Mouse (Mus musculus): Measurements from ENCODE around the gene Pex26.

The Pex26 gene

GRCm38 (mm10) chr6:121210149-121210925 is 26.9 kb downstream of the Pex26 start, which contains the start of gene Tuba8:
Gene Tuba8, plus strand, starts transcription at chr6:121210696.
- DNase-seq = peak; percentile 13 to 17

DNA sequence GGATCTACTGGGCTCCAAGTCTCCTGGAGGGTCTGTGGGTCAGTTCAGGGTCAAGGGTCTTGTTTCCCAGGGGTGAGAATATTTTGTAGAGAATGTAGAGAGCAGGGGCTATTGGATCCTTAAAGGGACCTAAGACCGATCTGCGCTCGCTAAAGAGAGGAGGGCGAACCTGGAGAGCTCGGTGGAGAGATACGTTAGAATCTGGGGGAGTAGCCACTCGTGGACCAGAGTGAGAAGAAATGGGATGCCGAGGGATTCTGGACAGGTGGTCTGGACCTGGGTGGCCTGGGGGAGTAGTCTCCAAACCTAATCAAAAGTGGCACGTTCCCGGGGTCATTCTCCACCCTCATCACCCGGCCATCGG is 27.4 kb downstream of the Pex26 start:
- no peak for DNase-seq

DNA sequence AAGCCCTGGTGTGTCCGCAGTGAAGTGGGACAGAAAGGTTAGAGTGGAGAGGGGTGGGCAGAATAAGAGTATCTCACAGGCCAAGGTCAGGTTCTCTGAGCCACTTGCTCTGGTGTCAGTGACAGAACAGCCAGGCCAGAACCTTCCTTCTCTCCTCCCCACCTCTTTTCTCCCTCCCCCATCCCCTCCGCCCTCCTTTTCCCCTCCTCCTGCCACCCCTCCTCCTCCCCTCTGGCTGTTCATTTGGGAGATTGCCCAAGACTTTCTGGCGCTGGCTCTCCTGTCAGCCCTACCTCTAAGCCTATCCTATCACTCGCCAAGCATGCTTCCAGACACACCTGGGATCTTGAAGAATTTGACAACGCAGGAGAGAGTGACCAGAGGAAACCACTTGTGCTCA is 28.3 kb downstream of the Pex26 start:
- no peak for DNase-seq

DNA sequence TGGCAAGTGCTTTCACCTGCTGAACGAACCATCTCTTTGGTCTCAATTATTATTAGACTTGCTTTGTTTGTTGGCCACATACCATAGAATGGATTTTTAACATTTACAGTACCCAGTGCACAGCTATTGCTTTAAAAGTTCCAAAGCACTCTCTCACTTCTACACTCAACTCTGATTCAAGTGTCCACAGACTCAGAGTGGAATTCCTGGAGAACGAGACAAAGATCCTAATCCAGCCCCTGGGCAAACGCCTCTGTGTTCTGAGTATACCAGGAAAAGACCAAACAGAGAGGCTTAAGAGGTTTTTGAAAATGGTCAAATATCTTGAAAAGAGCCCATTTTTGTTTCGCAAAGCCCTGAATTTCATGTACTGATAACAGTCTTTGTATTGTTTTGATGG is 29.5 kb downstream of the Pex26 start:
- DNase-seq = no peak

- no peak for DNase-seq
Observed at GRCm38 (mm10) chr6:121214221-121214620, 30.8 kb downstream of the Pex26 start.

DNA sequence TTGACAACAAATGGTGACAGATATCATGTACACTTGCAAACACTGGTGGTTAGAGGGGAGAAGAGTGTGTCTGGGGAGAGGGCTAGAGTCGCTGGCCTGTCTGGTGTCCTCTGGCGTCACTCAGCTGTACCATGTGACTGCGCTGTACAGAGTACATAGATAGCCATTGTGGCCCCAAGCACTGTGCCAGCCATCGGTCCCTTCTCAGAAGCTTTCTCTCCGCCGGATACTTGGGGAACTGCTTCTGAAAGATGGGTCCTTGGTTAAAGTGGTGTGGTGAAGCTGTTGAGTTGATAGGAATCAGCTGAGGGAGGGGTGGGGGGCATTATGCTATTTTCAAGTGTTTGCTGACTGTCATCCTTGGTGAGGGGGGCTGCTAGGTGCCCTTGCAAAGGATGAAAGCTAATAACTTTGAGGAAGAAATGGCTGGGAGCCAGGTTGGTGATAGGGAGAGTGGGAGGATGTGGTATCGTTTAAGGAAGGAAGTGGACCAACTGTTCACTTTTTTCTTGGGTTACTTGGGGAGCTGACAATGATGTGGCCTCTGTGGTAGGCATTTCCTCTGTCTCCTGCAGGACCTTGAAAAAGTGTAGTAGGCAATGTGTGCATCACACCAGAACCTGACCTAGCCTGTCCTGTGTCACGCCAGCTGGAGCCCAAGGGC is 31.3 kb downstream of the Pex26 start:
- no peak for DNase-seq

GRCm38 (mm10) chr6:121215336-121215735 is 31.9 kb downstream of the Pex26 start:
- DNase-seq = no peak

DNA sequence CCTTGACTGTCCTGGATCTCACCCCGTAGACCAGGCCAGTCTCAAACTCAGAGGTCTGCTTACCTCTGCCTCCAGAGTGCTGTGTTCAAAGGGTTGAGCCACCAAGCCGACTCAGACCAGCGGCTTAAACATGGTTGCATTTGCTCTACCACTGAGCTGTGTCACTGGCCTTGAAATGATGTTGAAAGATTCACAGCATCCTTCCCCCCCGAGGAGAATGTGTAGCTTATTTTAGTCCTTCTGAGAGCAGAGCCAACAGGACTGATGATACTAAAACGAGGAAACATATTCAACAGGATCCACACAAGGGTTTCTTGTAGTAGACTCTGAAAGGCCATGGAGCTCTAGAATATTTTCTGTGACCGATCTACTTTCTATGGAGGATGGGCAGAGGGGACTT is 32.4 kb downstream of the Pex26 start:
- no peak for DNase-seq

DNA sequence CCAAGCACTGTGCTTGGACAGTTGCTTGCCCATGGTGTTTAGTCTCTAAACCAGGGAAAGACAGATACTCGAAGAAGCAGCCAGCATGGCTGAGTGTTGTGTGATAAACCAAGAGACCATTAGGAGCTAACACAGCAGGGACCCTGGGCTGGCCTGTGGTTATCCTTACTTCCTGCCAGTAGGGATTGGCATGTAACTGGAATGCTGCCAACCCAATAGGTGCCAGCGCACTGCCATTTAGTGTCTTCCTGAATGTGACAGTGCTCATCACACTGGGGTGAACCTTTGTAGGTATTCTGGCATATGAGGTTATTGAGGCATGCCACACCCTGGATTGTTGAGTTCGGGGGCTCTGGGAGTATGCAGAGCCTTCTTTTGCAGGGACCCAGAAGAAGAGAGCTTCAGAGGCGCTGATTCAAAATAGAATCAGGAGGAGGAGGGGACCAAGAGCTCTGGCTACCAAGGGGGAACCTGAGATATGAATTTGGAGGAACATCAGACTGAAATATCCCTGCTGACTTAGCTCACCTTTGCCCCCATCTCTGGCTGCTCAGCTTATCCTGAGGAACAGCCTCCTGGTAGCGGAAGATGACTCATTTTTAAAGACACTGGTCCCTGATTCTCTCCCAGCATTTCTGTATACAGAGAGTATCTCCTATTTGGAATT is 33.3 kb downstream of the Pex26 start:
- DNase-seq = no peak

DNA sequence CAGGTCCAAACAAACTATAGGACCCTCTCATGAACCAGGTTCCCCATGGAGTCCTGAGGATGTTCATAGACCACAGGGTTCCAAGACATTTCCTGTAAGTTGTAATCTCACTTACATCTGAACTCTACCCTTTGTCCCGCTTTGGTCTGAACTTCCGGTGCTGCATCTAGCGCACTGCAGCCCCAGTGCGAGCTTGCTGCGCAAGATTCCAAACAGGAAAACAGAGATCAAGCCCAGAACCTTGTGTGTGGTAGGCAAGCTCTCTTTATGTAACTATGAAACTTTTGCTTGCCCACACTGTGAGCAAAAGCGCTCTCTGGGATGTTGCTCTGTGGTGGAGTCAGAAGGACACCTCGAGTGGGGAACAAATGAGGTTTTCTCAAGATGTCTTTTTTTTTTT is 34.5 kb downstream of the Pex26 start:
- DNase-seq = no peak

DNA sequence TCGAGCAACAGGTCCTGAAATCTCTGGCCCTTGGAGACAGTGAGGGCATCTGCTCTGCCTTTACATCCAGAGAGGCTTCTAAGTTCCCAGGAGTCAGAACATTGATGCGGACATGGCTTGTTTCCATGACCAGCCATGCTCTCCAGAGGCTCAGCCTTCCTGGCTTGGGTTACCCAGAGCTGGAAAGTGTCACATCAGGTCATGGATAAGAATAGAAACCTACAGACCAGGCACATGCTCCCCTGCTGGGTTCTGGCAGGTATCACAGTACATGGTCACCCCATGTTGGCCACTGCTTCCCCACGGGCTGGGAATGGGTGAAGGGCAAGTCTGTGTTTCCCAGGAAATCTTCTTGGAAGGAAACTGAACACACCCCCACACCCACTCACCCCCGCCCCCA is 35.9 kb downstream of the Pex26 start:
- no peak for DNase-seq

DNA sequence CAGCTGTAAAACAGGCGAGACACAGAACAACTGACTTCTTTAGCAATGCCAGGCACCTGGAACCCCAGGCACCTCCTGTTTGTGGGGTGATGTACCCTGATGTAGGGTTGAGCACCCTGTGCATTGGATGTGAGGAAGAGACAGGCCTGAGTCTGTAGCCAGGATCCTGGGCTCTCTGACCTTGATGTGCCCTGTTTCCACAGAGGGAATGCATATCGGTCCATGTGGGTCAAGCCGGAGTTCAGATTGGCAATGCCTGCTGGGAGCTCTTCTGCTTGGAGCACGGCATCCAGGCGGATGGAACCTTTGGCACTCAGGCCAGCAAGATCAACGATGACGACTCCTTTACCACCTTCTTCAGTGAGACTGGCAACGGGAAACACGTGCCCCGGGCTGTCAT is 36.7 kb downstream of the Pex26 start:
- no peak for DNase-seq

- no peak for DNase-seq
Observed at GRCm38 (mm10) chr6:121221876-121222597, 38.6 kb downstream of the Pex26 start.

DNA sequence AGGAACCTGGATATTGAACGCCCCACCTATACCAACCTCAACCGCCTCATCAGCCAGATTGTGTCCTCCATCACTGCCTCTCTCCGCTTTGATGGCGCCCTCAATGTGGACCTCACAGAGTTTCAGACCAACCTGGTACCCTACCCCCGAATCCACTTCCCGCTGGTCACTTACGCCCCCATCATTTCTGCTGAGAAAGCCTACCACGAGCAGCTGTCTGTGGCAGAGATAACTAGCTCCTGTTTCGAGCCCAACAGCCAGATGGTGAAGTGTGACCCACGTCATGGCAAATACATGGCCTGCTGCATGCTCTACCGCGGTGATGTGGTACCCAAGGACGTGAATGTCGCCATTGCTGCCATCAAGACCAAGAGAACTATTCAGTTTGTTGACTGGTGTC is 39.5 kb downstream of the Pex26 start:
- no peak for DNase-seq

DNA sequence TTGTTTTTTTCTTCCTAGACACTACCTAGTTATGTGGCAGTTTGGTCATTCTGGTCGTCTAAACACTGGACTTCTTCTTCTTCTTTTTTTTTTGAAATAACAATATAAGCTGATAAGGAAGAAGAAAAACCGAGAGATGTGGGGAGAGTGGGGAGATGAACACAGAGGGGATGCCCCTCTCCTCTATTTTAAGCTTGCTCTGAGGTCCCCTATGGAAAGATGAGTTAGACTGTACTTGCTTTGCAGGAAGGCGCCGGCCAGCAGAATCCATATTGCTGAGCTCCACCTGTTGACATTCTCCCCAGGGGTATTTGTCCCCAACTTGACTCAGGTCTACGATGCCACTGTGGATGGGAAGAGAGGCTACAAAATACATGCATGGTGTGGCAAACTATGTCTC is 40.6 kb downstream of the Pex26 start:
- no peak for DNase-seq

GRCm38 (mm10) chr6:121224993-121225392 is 41.5 kb downstream of the Pex26 start:
- no peak for DNase-seq

DNA sequence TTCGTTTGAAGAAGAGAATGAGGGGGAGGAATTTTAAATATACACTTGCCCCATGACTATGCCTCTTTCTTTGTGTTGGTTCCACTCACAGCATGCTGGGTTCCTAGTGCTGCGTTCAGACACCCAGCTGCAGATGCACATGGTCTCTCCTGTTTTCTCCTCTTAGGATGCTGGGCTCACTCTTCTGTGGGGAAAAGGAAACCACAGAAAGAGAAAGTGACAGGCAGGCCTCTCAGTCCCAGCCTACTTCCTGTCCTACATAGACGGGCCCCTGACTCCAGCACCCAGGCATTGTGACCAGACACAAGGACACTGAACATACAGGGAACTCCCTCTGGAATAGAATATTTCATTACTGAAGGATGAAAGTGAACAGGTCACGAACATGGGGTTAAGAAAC is 42.6 kb downstream of the Pex26 start:
- no peak for DNase-seq

DNA sequence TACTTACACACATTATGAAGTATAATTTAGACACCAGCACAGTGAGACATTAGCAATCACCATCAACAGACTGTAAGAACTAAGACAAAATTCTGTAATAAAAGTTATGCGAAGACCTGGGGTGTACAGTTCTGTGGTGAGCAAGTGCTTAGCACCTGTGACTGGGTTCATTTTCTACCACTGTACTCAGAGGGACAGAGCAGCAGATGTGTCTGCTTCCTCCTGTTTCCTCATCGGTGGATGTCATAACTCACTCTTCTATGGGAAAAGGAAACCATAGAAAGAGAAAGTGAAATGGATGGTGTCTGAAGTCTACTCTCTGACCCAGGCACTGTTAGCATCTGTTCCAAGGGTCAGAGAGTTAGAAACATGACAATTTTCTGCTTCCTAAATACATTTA is 43.3 kb downstream of the Pex26 start:
- no peak for DNase-seq

GRCm38 (mm10) chr6:121228421-121228820 is 45.0 kb downstream of the Pex26 start:
- DNase-seq = no peak

DNA sequence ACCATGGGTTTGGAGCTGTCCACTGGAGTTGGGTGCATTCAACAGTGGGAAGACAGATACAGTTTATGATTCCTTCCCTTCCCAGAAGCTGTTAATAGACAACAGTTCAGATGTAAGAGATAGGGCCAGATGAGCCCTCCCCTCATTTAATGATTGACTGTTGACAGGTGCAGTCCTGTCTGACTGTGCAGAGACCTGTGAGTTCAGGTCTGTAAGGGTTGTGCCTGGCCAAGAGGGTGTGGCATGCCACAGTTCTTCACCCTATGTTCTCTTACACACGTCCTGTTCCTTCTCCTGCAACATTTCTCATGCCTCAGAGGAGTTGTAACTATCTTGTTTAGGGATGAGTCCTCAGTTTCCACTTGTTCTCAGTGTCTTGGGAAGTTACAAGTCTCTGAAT is 49.2 kb downstream of the Pex26 start:
- DNase-seq = no peak

GRCm38 (mm10) chr6:121236386-121236785 is 52.9 kb downstream of the Pex26 start:
- no peak for DNase-seq

GRCm38 (mm10) chr6:121238209-121238608 is 54.7 kb downstream of the Pex26 start:
- DNase-seq = no peak

DNA sequence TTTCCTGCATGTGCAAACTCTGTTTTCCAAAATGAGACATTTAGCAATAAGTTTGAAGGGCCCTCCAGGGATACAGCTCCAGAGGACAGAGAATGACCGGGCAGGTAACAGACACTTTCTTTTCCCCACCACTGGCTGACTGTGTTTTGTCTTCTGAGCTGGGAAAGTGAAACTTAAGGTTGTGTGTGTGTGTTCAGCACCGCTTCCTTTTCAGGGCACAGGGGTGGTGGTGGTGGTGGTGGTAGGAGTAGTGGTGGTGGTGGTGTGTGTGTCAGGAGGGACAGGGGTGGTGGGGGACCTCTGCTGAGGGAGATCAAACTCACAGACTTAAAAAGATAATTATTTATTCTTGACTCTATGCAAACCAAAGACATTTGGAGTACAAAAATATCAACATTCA is 58.3 kb downstream of the Pex26 start:
- no peak for DNase-seq

DNA sequence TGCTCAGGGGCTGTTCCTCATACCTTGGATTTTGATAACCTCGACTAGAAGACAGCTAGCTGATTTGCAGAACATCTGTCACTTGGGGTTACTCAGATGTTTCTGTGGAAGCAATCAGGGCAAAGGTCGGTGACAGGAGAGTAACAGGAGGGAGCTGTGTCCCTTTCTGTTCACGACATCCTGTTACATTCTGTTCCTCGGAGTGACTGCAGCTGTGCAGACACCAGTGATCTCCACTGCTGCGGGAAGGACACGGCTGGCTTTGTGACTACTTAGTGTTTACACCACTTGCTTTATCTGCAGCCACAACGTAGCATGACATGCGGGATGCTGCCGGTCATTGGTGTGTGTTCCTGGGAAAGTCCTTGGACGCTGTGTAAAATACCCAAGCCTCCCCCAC is 59.7 kb downstream of the Pex26 start:
- no peak for DNase-seq
